Mouse (Mus musculus) embryonic facial prominence, embryonic 14.5 days (tissue): ENCODE measurements around the gene Klkb1. TPM values are rescaled to one million over a fixed set of nuclear protein-coding genes. Genes with fewer than 3 reads are reported as not detected.

Source experiments
- ATAC-seq: fragments of 200-750 bp; cut with Nextera tagmentation; 2 replicates; pipeline ENCODE4 v1.8.0; 2017; ENCODE audit warnings: low read depth, moderate number of reproducible peaks, moderate TSS enrichment
- DNase-seq: peaks from one replicate; pipeline ENCODE4 v3.0.0-alpha.2; 2015; ENCODE audit warnings: low spot score
- H3K27ac ChIP-seq: fragments of 300-500 bp; sonication (generic); replicated peaks from 2 replicates; pipeline ENCODE4 v1.5.1; 2014; ENCODE audit warnings: low read depth, mild to moderate bottlenecking, low read length, moderate library complexity
- H3K27me3 ChIP-seq: fragments of 300-500 bp; sonication (generic); replicated peaks from 2 replicates; pipeline ENCODE4 v1.6.1; 2014; ENCODE audit warnings: low read length; ENCODE audit not compliant: control insufficient read depth, insufficient read depth
- H3K36me3 ChIP-seq: fragments of 300-500 bp; sonication (generic); 2 replicates; pipeline ENCODE4 v1.6.1; 2014; ENCODE audit warnings: low read length, mixed read lengths; ENCODE audit not compliant: control insufficient read depth, insufficient read depth
- H3K4me1 ChIP-seq: fragments of 300-500 bp; sonication (generic); 2 replicates; pipeline ENCODE4 v1.6.1; 2014; ENCODE audit warnings: antibody characterized with exemption, low read length; ENCODE audit not compliant: control insufficient read depth, insufficient read depth
- H3K4me2 ChIP-seq: fragments of 300-500 bp; sonication (generic); 2 replicates; pipeline ENCODE4 v1.6.1; 2014; ENCODE audit warnings: low read depth, mild to moderate bottlenecking, low read length, moderate library complexity, mixed read lengths
- H3K4me3 ChIP-seq: fragments of 300-500 bp; sonication (generic); 2 replicates; pipeline ENCODE4 v1.5.1; 2014; ENCODE audit warnings: low read depth, mild to moderate bottlenecking, low read length
- H3K9ac ChIP-seq: fragments of 300-500 bp; sonication (generic); 2 replicates; pipeline ENCODE4 v1.6.1; 2014; ENCODE audit warnings: low read depth, mild to moderate bottlenecking, low read length, moderate library complexity, mixed read lengths
- H3K9me3 ChIP-seq: fragments of 300-500 bp; sonication (generic); 2 replicates; pipeline ENCODE4 v1.6.1; 2016; ENCODE audit warnings: low read length; ENCODE audit not compliant: control insufficient read depth
- WGBS: fragments of 180-500 bp; shearing (Covaris S2); extraction: QIAGEN DNeasy Blood & Tissue Kit; methylation state at CpG from one replicate; pipeline ENCODE4 v1.1.7; 2014; 5-methylcytosine and 5-hydroxymethylcytosine counted together
- polyA plus RNA-seq: library from polyadenylated mRNA; unstranded; fragments of >200 nt; fragmentation: Nextera tagmentation; extraction: Ambion mirVana; gene quantifications from 2 replicates; pipeline ENCODE4 v1.2.1, GENCODE M21; 2014

The Klkb1 gene
- polyA plus RNA-seq, 1 experiment from 2014 or later: 0.13 TPM

GRCm38 (mm10) chr8:45291790-45292189, 2.9 kb downstream of the Klkb1 start:
- DNase-seq (no peak), ATAC-seq (no peak)
- H3K27me3 ChIP-seq: no peaks in the 10 kb centered on the region
- no peaks in the 10 kb centered on the region for H3K9me3 ChIP-seq
- H3K36me3 ChIP-seq: no peaks in the 10 kb centered on the region
- H3K4me3 ChIP-seq: no peak overlapping the region
- H3K27ac ChIP-seq: no peak overlapping the region
- H3K4me1 ChIP-seq: no peaks in the 10 kb centered on the region
- no peak overlapping the region for H3K4me2 ChIP-seq
- 84% methylated on average over 2 of the region's 2 CpGs for WGBS
- no peak overlapping the region for H3K9ac ChIP-seq

- 68% methylated on average over 8 of the region's 8 CpGs for WGBS
- H3K27ac ChIP-seq: no peak overlapping the region
- no peaks in the 10 kb centered on the region for H3K27me3 ChIP-seq
- no peak overlapping the region for H3K4me3 ChIP-seq
- DNase-seq (no peak), ATAC-seq (no peak)
- no peaks in the 10 kb centered on the region for H3K4me1 ChIP-seq
- H3K4me2 ChIP-seq: no peak overlapping the region
- no peak overlapping the region for H3K9ac ChIP-seq
- H3K36me3 ChIP-seq: no peaks in the 10 kb centered on the region
- H3K9me3 ChIP-seq: no peaks in the 10 kb centered on the region
These were observed 13.0 kb downstream of the Klkb1 start for GRCm38 (mm10) chr8:45281630-45282029.

DNA sequence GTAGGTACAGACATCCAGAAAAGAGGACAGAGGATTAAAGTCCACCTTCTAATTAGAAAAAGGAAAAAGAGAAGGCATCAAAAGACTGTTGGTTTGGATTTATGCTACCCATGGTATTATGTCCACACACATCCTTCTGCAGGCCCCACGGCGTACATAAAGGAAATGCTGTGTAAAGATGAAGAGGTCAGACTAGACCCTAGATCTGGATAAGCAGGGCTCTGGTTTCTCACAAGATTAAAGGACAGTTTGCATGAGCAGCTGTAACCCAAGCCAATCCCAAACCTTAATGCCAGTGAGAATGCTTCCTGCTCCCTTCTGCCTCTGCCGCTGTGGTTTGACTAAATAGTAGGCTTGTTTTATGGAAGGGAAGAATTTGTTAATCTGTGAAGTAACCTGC, 17.2 kb downstream of the Klkb1 start:
- Histone ChIP-seq H3K9me3 (no peaks in the 10 kb centered on the region), H3K9ac (no peak overlapping the region), H3K4me2 (no peak overlapping the region), H3K27me3 (no peaks in the 10 kb centered on the region), H3K27ac (no peak overlapping the region), H3K4me3 (no peak overlapping the region), H3K4me1 (no peaks in the 10 kb centered on the region), H3K36me3 (no peaks in the 10 kb centered on the region)
- DNase-seq (peak; percentile 53), ATAC-seq (peak; percentile 88)
- WGBS: 56% methylated on average over 3 of the region's 3 CpGs

DNA sequence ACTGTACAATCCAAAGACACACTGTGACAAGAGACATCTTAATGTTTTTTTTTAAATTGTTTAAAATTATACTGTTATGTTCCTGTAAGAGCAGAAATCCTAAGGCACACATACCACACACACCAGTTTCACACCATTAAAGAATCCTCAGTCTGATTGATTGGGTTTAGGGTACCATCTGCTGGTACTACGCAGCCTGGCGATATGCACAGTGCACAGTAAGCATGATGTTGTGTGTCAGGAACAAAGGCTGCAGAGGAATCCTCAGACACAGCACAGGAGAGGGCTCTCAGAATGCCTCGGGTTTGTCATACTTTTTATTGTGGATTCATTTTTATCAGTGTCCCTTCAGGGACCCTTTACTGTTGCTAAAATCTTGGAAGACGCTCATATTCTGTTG, 20.3 kb downstream of the Klkb1 start:
- H3K4me2 ChIP-seq: no peak overlapping the region
- no peaks in the 10 kb centered on the region for H3K4me1 ChIP-seq
- WGBS: 77% methylated on average over 4 of the region's 4 CpGs
- no peak for ATAC-seq
- H3K27ac ChIP-seq: no peak overlapping the region
- no peak overlapping the region for H3K9ac ChIP-seq
- H3K9me3 ChIP-seq: no peaks in the 10 kb centered on the region
- no peaks in the 10 kb centered on the region for H3K27me3 ChIP-seq
- H3K4me3 ChIP-seq: no peak overlapping the region
- no peak for DNase-seq
- no peaks in the 10 kb centered on the region for H3K36me3 ChIP-seq

- Histone ChIP-seq H3K36me3 (no peaks in the 10 kb centered on the region), H3K4me1 (no peaks in the 10 kb centered on the region), H3K9ac (no peak overlapping the region), H3K9me3 (no peaks in the 10 kb centered on the region), H3K27me3 (no peaks in the 10 kb centered on the region), H3K4me3 (no peak overlapping the region), H3K27ac (no peak overlapping the region), H3K4me2 (no peak overlapping the region)
- ATAC-seq (no peak), DNase-seq (no peak)
These were observed 25.6 kb downstream of the Klkb1 start for GRCm38 (mm10) chr8:45269056-45269455.

GRCm38 (mm10) chr8:45268485-45268884, 26.2 kb downstream of the Klkb1 start:
- no peaks in the 10 kb centered on the region for H3K9me3 ChIP-seq
- no peak overlapping the region for H3K4me2 ChIP-seq
- H3K9ac ChIP-seq: no peak overlapping the region
- no peak overlapping the region for H3K4me3 ChIP-seq
- DNase-seq (no peak), ATAC-seq (no peak)
- no peaks in the 10 kb centered on the region for H3K4me1 ChIP-seq
- no peaks in the 10 kb centered on the region for H3K27me3 ChIP-seq
- no peaks in the 10 kb centered on the region for H3K36me3 ChIP-seq
- H3K27ac ChIP-seq: no peak overlapping the region

DNA sequence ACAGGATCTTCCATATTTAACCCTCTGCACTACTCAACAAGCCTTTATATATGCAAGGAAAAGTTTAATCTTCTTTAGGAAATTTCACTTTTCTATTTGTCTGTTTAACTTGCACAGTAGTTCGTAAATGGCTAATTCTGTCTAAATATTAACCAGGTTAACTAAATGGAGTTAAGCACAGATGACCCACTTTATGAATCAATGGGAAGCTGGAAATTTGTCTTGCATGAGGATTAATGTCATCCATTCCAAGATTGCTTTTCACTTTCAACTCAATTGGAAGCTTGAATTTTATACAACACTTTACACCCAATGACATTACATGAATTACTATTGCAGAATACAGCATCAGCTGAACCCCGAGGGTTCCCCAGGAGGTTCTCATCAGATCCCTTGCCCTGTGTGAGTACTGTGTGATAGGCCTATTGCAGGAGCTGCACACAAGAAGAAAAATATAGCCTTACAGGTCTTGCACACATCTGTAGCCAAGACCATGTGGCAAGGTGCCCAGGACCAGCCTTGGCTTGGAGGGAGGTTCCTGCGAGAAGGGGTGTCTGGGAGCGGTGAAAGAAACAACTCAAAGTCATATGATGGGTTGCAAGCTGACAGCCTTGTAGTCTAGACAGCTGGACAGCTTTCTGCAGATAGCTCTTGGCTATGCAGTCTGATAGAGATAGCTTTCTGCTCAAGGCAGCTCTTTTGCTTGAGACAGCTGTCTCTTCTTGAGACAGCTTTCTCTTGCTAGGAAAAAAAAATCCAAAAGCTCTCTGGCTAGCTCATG, 26.9 kb downstream of the Klkb1 start:
- Histone ChIP-seq H3K4me3 (no peak overlapping the region), H3K36me3 (no peaks in the 10 kb centered on the region), H3K4me1 (no peaks in the 10 kb centered on the region), H3K9me3 (no peaks in the 10 kb centered on the region), H3K27me3 (no peaks in the 10 kb centered on the region), H3K27ac (no peak overlapping the region), H3K9ac (no peak overlapping the region), H3K4me2 (no peak overlapping the region)
- ATAC-seq (no peak), DNase-seq (peak; percentile 24)
- WGBS: 73% methylated on average over 4 of the region's 4 CpGs

DNA sequence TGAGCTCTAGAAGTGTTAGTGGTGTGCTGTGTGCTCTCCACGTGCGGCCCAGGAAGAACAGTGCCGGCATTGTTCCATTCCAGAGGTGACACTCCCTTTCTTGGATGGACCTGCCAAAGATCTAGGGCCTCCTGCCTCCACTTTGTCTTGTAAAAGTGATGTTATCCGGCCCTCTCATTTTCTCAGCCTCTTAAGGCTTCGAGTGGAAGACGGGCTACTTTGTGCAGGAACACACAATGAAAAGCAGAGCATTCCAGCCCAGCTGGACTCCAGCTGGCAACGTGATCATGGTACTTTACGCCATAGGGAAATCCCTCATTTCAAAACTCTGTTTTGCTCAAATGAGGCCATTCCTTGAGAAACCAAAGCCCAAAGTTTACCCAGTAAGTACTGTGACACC, 27.7 kb downstream of the Klkb1 start:
- no peak for DNase-seq
- Histone ChIP-seq H3K27me3 (no peaks in the 10 kb centered on the region), H3K9me3 (no peaks in the 10 kb centered on the region), H3K9ac (no peak overlapping the region), H3K36me3 (no peaks in the 10 kb centered on the region), H3K4me1 (no peaks in the 10 kb centered on the region), H3K4me2 (no peak overlapping the region), H3K27ac (no peak overlapping the region), H3K4me3 (no peak overlapping the region)
- ATAC-seq: no peak
- WGBS: 56% methylated on average over 8 of the region's 8 CpGs

GRCm38 (mm10) chr8:45264918-45265317, 29.7 kb downstream of the Klkb1 start:
- DNase-seq (no peak), ATAC-seq (no peak)
- Histone ChIP-seq H3K4me3 (no peak overlapping the region), H3K9me3 (no peaks in the 10 kb centered on the region), H3K27me3 (no peaks in the 10 kb centered on the region), H3K4me2 (no peak overlapping the region), H3K4me1 (no peaks in the 10 kb centered on the region), H3K9ac (no peak overlapping the region), H3K27ac (no peak overlapping the region), H3K36me3 (no peaks in the 10 kb centered on the region)
- WGBS: 84% methylated on average over 4 of the region's 4 CpGs
